Mouse (Mus musculus): ENCODE measurements around the gene Olfr782. TPM values are rescaled to one million over a fixed set of nuclear protein-coding genes. Genes with fewer than 3 reads are reported as not detected.
"Not testable (repeated sequence)": the region's sequence is repeated elsewhere in the genome, so short reads cannot be mapped to it uniquely, and the experiment has no call there.

The Olfr782 gene
- not detected in 2 replicates for total RNA-seq (2014; rRNA removed)
- not detected in 2 replicates for polyA plus RNA-seq (2015; fragmentation: Nextera tagmentation; extraction: Ambion mirVana)

- Histone ChIP-seq H3K4me1 (ENCODE audit: insufficient read depth) (no peaks in the 10 kb centered on the region), H3K27me3 (ENCODE audit: insufficient read depth, low read length) (no peaks in the 10 kb centered on the region), H3K9ac (no peak within 1 kb of the TSS), H3K27ac (ENCODE audit: low read depth, low read length) (no peak within 1 kb of the TSS), H3K36me3 (ENCODE audit: insufficient read depth) (no peaks in the 10 kb centered on the region), H3K4me2 (ENCODE audit: low read depth) (no peak within 1 kb of the TSS), H3K9me3 (ENCODE audit: low read length) (no peaks in the 10 kb centered on the region), H3K4me3 (ENCODE audit: low read depth, low read length) (no peak within 1 kb of the TSS)
- ATAC-seq (no peak), DNase-seq (no peak)
- 89% methylated on average over 3 of the region's 3 CpGs for WGBS
- no peak for TF ChIP-seq CTCF (IDR thresholded peaks at IDR 0.05; ENCODE audit: low read depth)
These were observed at the start of gene Olfr782 for GRCm38 (mm10) chr10:129348550-129348949. TSS of gene Olfr782 (plus strand) at chr10:129348850.

- H3K4me3 ChIP-seq (ENCODE audit: low read depth, low read length); H3K4me2 ChIP-seq (ENCODE audit: low read depth); ATAC-seq; H3K27me3 ChIP-seq (ENCODE audit: insufficient read depth, low read length); H3K9ac ChIP-seq; DNase-seq; H3K27ac ChIP-seq (ENCODE audit: low read depth, low read length); H3K9me3 ChIP-seq (ENCODE audit: low read length); H3K36me3 ChIP-seq (ENCODE audit: insufficient read depth); H3K4me1 ChIP-seq (ENCODE audit: insufficient read depth): not testable (repeated sequence)
- WGBS: 69% methylated on average over 1 of the region's 1 CpGs
These were observed 35.7 kb upstream of the Olfr782 start for GRCm38 (mm10) chr10:129312973-129313372.

- H3K9ac ChIP-seq; H3K4me3 ChIP-seq (ENCODE audit: low read depth, low read length); H3K36me3 ChIP-seq (ENCODE audit: insufficient read depth); H3K9me3 ChIP-seq (ENCODE audit: low read length); H3K27me3 ChIP-seq (ENCODE audit: insufficient read depth, low read length); H3K4me1 ChIP-seq (ENCODE audit: insufficient read depth); H3K4me2 ChIP-seq (ENCODE audit: low read depth); DNase-seq; ATAC-seq; H3K27ac ChIP-seq (ENCODE audit: low read depth, low read length): not testable (repeated sequence)
- no CpG with 5 or more reads among the region's 1 CpGs for WGBS
These were observed 35.1 kb upstream of the Olfr782 start for GRCm38 (mm10) chr10:129313521-129313920.

- ATAC-seq (no peak), DNase-seq (no peak)
- H3K9me3 ChIP-seq (ENCODE audit: low read length): no peaks in the 10 kb centered on the region
- no peak for TF ChIP-seq CTCF (IDR thresholded peaks at IDR 0.05; ENCODE audit: low read depth)
- WGBS: 85% methylated on average over 3 of the region's 3 CpGs
- H3K9ac ChIP-seq: no peak within 1 kb of the TSS
- no peaks in the 10 kb centered on the region for H3K27me3 ChIP-seq (ENCODE audit: insufficient read depth, low read length)
- no peaks in the 10 kb centered on the region for H3K4me1 ChIP-seq (ENCODE audit: insufficient read depth)
- H3K27ac ChIP-seq (ENCODE audit: low read depth, low read length): no peak within 1 kb of the TSS
- no peak within 1 kb of the TSS for H3K4me2 ChIP-seq (ENCODE audit: low read depth)
- no peak within 1 kb of the TSS for H3K4me3 ChIP-seq (ENCODE audit: low read depth, low read length)
- H3K36me3 ChIP-seq (ENCODE audit: insufficient read depth): no peaks in the 10 kb centered on the region
These were observed 30.8 kb upstream of the Olfr782 start, which contains the start of gene Olfr780 for GRCm38 (mm10) chr10:129317817-129318216. TSS of gene Olfr780 (plus strand) at chr10:129318117.

- no peak for TF ChIP-seq CTCF (IDR thresholded peaks at IDR 0.05; ENCODE audit: low read depth)
- Histone ChIP-seq H3K27ac (ENCODE audit: low read depth, low read length) (no peak within 1 kb of the TSS), H3K9me3 (ENCODE audit: low read length) (no peaks in the 10 kb centered on the region), H3K4me1 (ENCODE audit: insufficient read depth) (no peaks in the 10 kb centered on the region), H3K27me3 (ENCODE audit: insufficient read depth, low read length) (no peaks in the 10 kb centered on the region), H3K9ac (no peak within 1 kb of the TSS), H3K4me2 (ENCODE audit: low read depth) (no peak within 1 kb of the TSS), H3K36me3 (ENCODE audit: insufficient read depth) (no peaks in the 10 kb centered on the region), H3K4me3 (ENCODE audit: low read depth, low read length) (no peak within 1 kb of the TSS)
- ATAC-seq: no peak
- DNase-seq: no peak
These were observed 20.1 kb upstream of the Olfr782 start, which contains the start of gene Olfr781 for GRCm38 (mm10) chr10:129328554-129328953. TSS of gene Olfr781 (plus strand) at chr10:129328854.

GRCm38 (mm10) chr10:129352475-129352874 is 3.8 kb downstream of the Olfr782 start:
- H3K4me1 ChIP-seq (ENCODE audit: insufficient read depth); ATAC-seq: not testable (repeated sequence)
- WGBS: 82% methylated on average over 2 of the region's 2 CpGs

GRCm38 (mm10) chr10:129356496-129356895 is 7.8 kb downstream of the Olfr782 start:
- not testable (repeated sequence) for H3K36me3 ChIP-seq (ENCODE audit: insufficient read depth); H3K4me1 ChIP-seq (ENCODE audit: insufficient read depth); H3K27me3 ChIP-seq (ENCODE audit: insufficient read depth, low read length); DNase-seq; H3K4me3 ChIP-seq (ENCODE audit: low read depth, low read length); ATAC-seq; H3K9ac ChIP-seq; H3K9me3 ChIP-seq (ENCODE audit: low read length); H3K4me2 ChIP-seq (ENCODE audit: low read depth); H3K27ac ChIP-seq (ENCODE audit: low read depth, low read length)
- WGBS: 85% methylated on average over 4 of the region's 4 CpGs

More at GRCm38 (mm10) chr10:129352475-129352874, 3.8 kb downstream of the Olfr782 start:
- H3K27me3 ChIP-seq (ENCODE audit: insufficient read depth, low read length); H3K4me3 ChIP-seq (ENCODE audit: low read depth, low read length); H3K9ac ChIP-seq; H3K27ac ChIP-seq (ENCODE audit: low read depth, low read length); H3K9me3 ChIP-seq (ENCODE audit: low read length); DNase-seq; H3K36me3 ChIP-seq (ENCODE audit: insufficient read depth); H3K4me2 ChIP-seq (ENCODE audit: low read depth): not testable (repeated sequence)

GRCm38 (mm10) chr10:129357307-129357706 is 8.7 kb downstream of the Olfr782 start:
- no peaks in the 10 kb centered on the region for H3K27me3 ChIP-seq (ENCODE audit: insufficient read depth, low read length)
- ATAC-seq: no peak
- 81% methylated on average over 5 of the region's 5 CpGs for WGBS

GRCm38 (mm10) chr10:129374051-129374450 is 25.4 kb downstream of the Olfr782 start:
- not testable (repeated sequence) for H3K27ac ChIP-seq (ENCODE audit: low read depth, low read length); H3K9me3 ChIP-seq (ENCODE audit: low read length); ATAC-seq; H3K4me1 ChIP-seq (ENCODE audit: insufficient read depth); H3K4me2 ChIP-seq (ENCODE audit: low read depth); DNase-seq; H3K9ac ChIP-seq; H3K36me3 ChIP-seq (ENCODE audit: insufficient read depth); H3K27me3 ChIP-seq (ENCODE audit: insufficient read depth, low read length); H3K4me3 ChIP-seq (ENCODE audit: low read depth, low read length)
- 88% methylated on average over 5 of the region's 5 CpGs for WGBS

More at GRCm38 (mm10) chr10:129357307-129357706, 8.7 kb downstream of the Olfr782 start:
- no peak overlapping the region for H3K27ac ChIP-seq (ENCODE audit: low read depth, low read length)
- H3K4me2 ChIP-seq (ENCODE audit: low read depth): no peak overlapping the region
- no peak for DNase-seq
- TF ChIP-seq CTCF (IDR thresholded peaks at IDR 0.05; ENCODE audit: low read depth): no peak
- H3K4me3 ChIP-seq (ENCODE audit: low read depth, low read length): no peak overlapping the region
- H3K4me1 ChIP-seq (ENCODE audit: insufficient read depth): no peaks in the 10 kb centered on the region
- H3K9me3 ChIP-seq (ENCODE audit: low read length): no peaks in the 10 kb centered on the region
- no peak overlapping the region for H3K9ac ChIP-seq
- no peaks in the 10 kb centered on the region for H3K36me3 ChIP-seq (ENCODE audit: insufficient read depth)

Data from forebrain, postnatal 0 days (tissue).